Mouse (Mus musculus): ENCODE measurements around the gene Olfr1155. TPM values are rescaled to one million over a fixed set of nuclear protein-coding genes. Genes with fewer than 3 reads are reported as not detected.

Olfr1155 gene
- polyA plus RNA-seq (2015; fragmentation: Nextera tagmentation; extraction: Ambion mirVana), result not detected in 2 replicates

DNA sequence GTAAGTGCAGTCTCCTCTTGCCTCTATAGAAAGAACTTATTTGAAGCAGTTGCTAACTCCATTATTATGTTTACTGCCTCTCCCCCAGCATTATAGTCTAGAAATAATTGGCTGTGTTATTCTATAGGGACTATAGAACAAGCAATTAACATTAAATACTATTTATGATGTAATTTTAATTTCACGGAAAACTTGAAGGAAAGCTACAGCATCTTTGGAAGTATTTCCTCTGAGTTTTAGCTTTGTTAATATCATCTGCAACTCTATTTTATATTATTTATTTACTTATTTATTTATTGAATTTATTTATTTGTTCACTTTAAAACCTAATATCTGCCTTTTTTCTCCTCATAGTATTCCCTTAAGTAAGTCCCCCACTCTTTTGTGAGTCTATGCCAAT, at the start of gene Olfr1155:
Gene Olfr1155, minus strand, starts transcription at position 101 of the 400 bp plus-strand sequence.

DNA sequence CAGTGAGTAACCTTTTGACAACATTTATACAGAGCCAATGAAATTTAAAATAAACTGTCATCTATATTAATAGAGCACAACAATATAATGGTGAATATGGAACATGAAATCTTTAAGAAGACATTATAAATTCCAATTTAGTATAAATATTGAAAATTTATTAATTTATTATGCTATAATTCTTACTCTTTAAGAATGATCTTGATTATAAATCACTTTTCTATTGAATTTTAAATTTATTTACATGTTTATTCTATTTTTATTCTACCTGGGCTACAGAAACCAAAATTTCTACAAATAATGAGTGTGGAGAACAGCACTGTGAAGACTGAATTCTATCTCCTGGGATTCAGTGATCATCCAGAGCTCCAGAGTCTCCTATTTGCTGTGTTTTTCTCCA, 44.9 kb upstream of the Olfr1155 start, which contains the start of gene Olfr1158:
Gene Olfr1158, plus strand, starts transcription at position 301 of the 400 bp plus-strand sequence.

DNA sequence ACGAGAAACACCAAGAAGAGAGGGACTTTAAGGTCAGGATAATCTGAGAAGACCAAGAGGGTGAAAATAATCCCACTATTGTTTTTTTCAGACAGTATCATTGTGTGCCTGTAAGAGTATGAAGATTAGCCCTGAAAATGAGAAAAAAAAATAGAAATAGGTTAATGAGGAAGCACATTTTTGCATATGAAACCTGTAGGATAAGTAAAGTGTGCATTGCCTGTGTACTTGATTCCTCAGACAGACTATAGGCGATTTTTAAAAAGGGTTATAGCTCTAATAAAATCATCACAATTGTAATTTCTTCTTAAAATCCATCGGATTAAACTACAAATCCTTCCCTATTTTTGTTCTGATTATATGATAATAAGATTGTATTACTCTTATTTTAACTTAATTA, 29.6 kb upstream of the Olfr1155 start, which contains the start of gene Olfr74:
Gene Olfr74, minus strand, starts transcription at position 101 of the 400 bp plus-strand sequence.

DNA sequence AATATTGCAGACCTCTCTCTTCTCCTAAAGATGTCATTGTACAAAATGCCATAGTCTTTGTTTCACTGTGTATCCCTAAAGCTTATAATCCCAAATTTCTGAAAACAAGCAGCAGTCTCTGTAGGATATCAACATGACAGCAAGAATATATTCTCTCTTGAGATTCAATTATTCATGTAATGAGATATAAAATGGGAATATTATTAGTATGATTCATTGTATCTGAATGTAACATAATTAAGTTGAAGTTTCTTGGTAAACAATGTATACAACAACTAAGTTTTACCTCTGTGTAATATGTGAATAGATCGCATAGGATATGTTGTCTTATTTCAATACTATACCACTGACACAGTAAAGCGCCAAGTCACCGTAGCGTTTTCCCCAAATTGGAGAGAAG, 23.3 kb upstream of the Olfr1155 start, which contains the start of gene Olfr1157:
Gene Olfr1157, minus strand, starts transcription at position 101 of the 400 bp plus-strand sequence.

DNA sequence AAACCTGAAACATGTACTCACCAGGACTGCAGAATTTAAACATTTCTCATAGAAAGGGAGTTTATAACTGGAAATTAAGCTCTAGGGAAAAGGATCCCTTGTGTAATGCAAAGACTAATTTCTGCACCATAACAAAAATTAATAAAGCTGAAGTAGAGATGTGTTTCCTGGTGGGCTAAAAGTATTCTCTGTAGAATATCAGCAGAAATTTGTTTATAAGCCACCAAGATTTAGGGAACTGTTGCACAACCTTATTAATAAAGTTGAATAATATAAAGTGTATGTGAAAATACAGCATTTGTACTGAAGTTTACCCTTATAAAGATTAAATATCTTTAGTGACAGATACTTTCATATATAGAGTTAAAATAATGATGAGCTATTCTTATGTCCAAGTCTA, 8.1 kb upstream of the Olfr1155 start, which contains the start of gene Olfr1156:
Gene Olfr1156, minus strand, starts transcription at position 101 of the 400 bp plus-strand sequence.

DNA sequence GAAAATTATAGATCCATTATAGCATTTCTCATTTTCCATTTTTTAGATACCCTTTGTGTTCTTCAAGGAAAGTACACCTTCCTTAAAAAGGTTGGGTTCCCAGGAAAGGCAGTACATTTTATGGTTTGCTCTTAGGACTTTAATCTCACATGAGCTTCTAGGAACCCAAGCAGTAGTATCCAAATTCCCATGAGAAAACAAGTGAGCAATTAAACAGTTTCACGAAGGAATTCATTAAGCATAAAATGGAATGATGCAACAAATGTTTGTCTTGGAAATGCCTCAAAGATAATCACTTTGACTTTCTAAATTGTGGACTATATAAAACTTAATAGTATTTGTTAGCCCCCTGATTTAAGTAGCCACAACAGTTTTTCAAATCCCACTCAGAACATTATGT, 39.9 kb downstream of the Olfr1155 start, which contains the start of gene Olfr1154:
Gene Olfr1154, minus strand, starts transcription at position 101 of the 400 bp plus-strand sequence.

DNA sequence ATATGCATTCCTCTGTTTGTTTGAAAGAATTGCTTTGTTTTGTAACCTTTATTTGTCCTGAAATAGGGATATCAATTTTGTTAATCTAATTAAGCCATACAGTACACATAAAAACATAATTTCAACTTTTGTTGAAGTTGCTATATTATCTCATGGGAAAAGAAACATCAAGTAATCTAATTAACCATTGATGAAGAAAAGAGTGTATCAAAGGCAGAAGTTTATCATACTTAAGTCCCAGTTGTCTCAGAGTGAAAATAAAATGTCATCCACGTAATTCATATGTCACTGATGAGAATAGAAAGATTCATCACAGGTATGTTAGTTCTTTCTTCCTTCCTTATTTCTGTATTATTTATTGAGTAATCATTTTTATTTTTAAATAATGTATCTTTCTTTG, 50.3 kb downstream of the Olfr1155 start, which contains the start of gene Olfr1153:
Gene Olfr1153, plus strand, starts transcription at position 301 of the 400 bp plus-strand sequence.

Other genes starting within 250 kb of the Olfr1155 start
- gene Olfr1137, start 232.0 kb downstream of the Olfr1155 start, polyA plus RNA-seq (2015; fragmentation: Nextera tagmentation; extraction: Ambion mirVana), result not detected in 2 replicates
- not detected in 2 replicates for gene Olfr1138, start 205.2 kb downstream of the Olfr1155 start, polyA plus RNA-seq (2015; fragmentation: Nextera tagmentation; extraction: Ambion mirVana)
- not detected in 2 replicates for gene Olfr1140, start 201.4 kb downstream of the Olfr1155 start, polyA plus RNA-seq (2015; fragmentation: Nextera tagmentation; extraction: Ambion mirVana)
- gene Olfr1141, start 191.1 kb downstream of the Olfr1155 start, polyA plus RNA-seq (2015; fragmentation: Nextera tagmentation; extraction: Ambion mirVana), result not detected in 2 replicates
- gene Olfr152, start 165.7 kb downstream of the Olfr1155 start, polyA plus RNA-seq (2015; fragmentation: Nextera tagmentation; extraction: Ambion mirVana), result not detected in 2 replicates
- not detected in 2 replicates for gene Olfr1143, start 144.5 kb downstream of the Olfr1155 start, polyA plus RNA-seq (2015; fragmentation: Nextera tagmentation; extraction: Ambion mirVana)
- gene Olfr1145, start 135.3 kb downstream of the Olfr1155 start, polyA plus RNA-seq (2015; fragmentation: Nextera tagmentation; extraction: Ambion mirVana), result not detected in 2 replicates
- not detected in 2 replicates for gene Olfr1148, start 114.6 kb downstream of the Olfr1155 start, polyA plus RNA-seq (2015; fragmentation: Nextera tagmentation; extraction: Ambion mirVana)
- gene Olfr1150-ps1, start 101.1 kb downstream of the Olfr1155 start, polyA plus RNA-seq (2015; fragmentation: Nextera tagmentation; extraction: Ambion mirVana), result not detected in 2 replicates
- not detected in 2 replicates for gene Olfr1151, start 89.3 kb downstream of the Olfr1155 start, polyA plus RNA-seq (2015; fragmentation: Nextera tagmentation; extraction: Ambion mirVana)
- not detected in 2 replicates for gene Olfr1152, start 78.6 kb downstream of the Olfr1155 start, polyA plus RNA-seq (2015; fragmentation: Nextera tagmentation; extraction: Ambion mirVana)
- gene Olfr1153, start 50.2 kb downstream of the Olfr1155 start, polyA plus RNA-seq (2015; fragmentation: Nextera tagmentation; extraction: Ambion mirVana), result not detected in 2 replicates
- gene Olfr1154, start 40.0 kb downstream of the Olfr1155 start, polyA plus RNA-seq (2015; fragmentation: Nextera tagmentation; extraction: Ambion mirVana), result not detected in 2 replicates
- gene Olfr1156, start 8.0 kb upstream of the Olfr1155 start, polyA plus RNA-seq (2015; fragmentation: Nextera tagmentation; extraction: Ambion mirVana), result not detected in 2 replicates
- not detected in 2 replicates for gene Olfr1157, start 23.2 kb upstream of the Olfr1155 start, polyA plus RNA-seq (2015; fragmentation: Nextera tagmentation; extraction: Ambion mirVana)
- gene Olfr74, start 29.5 kb upstream of the Olfr1155 start, polyA plus RNA-seq (2015; fragmentation: Nextera tagmentation; extraction: Ambion mirVana), result not detected in 2 replicates
- not detected in 2 replicates for gene Olfr1158, start 45.0 kb upstream of the Olfr1155 start, polyA plus RNA-seq (2015; fragmentation: Nextera tagmentation; extraction: Ambion mirVana)
- gene Olfr1160, start 63.1 kb upstream of the Olfr1155 start, polyA plus RNA-seq (2015; fragmentation: Nextera tagmentation; extraction: Ambion mirVana), result not detected in 2 replicates
- gene Olfr1161, start 77.6 kb upstream of the Olfr1155 start, polyA plus RNA-seq (2015; fragmentation: Nextera tagmentation; extraction: Ambion mirVana), result not detected in 2 replicates
- not detected in 2 replicates for gene Olfr73, start 92.6 kb upstream of the Olfr1155 start, polyA plus RNA-seq (2015; fragmentation: Nextera tagmentation; extraction: Ambion mirVana)
- gene Olfr1162, start 106.0 kb upstream of the Olfr1155 start, polyA plus RNA-seq (2015; fragmentation: Nextera tagmentation; extraction: Ambion mirVana), result not detected in 2 replicates
- not detected in 2 replicates for gene Olfr1163, start 126.7 kb upstream of the Olfr1155 start, polyA plus RNA-seq (2015; fragmentation: Nextera tagmentation; extraction: Ambion mirVana)
- gene Olfr1164, start 148.8 kb upstream of the Olfr1155 start, polyA plus RNA-seq (2015; fragmentation: Nextera tagmentation; extraction: Ambion mirVana), result not detected in 2 replicates
- not detected in 2 replicates for gene Olfr1166, start 183.1 kb upstream of the Olfr1155 start, polyA plus RNA-seq (2015; fragmentation: Nextera tagmentation; extraction: Ambion mirVana)
- not detected in 2 replicates for gene Olfr1167, start 210.1 kb upstream of the Olfr1155 start, polyA plus RNA-seq (2015; fragmentation: Nextera tagmentation; extraction: Ambion mirVana)
- gene Olfr1168, start 236.7 kb upstream of the Olfr1155 start, polyA plus RNA-seq (2015; fragmentation: Nextera tagmentation; extraction: Ambion mirVana), result not detected in 2 replicates